Comparison of ENCODE assay signal across 9 mouse cellular contexts in genomic region chr15:87566040-87566929, GRCm38 (mm10). TPM values are rescaled to one million over a fixed set of nuclear protein-coding genes. Genes with fewer than 3 reads are reported as not detected.
DNase-seq lines count a peak whose midpoint lies in the region; ATAC-seq lines count a peak whose summit lies in the region.
"Had no signal": no experiment of that assay in that cellular context is flagged by ENCODE, and none has a peak within 500 bp of the region (broad histone marks: within the 10 kb centered on the region; RNA-seq: fewer than 3 reads in every experiment).

No protein-coding gene starts in this region.

- H3K36me3 ChIP-seq in limb, embryonic 12.5 days = no peaks in the 10 kb centered on the region

- peak; percentile 33 for DNase-seq in NIH3T3 (ENCODE audit: low read depth)
- peak; percentile 87 for DNase-seq in cerebellum, adult 11-12 months
- DNase-seq in frontal cortex, postnatal 14 days (ENCODE audit: low spot score in 2 of 2) = peak; percentile 46 to 66
- DNase-seq in thymus, postnatal 0 days (ENCODE audit: low spot score) = no peak
- no peak for DNase-seq in adrenal gland, adult 2 months
- DNase-seq in natural killer cell, adult 2 months (ENCODE audit: low spot score in 2 of 2) = no peak

- H3K4me1 ChIP-seq in limb, embryonic 12.5 days (replicated peaks) = no peaks in the 10 kb centered on the region

- H3K4me3 ChIP-seq in limb, embryonic 12.5 days (replicated peaks) = no peak overlapping the region

- 0 out of 2 replicates have a peak, but pooled peaks have one; percentile 32 for ATAC-seq in limb, embryonic 12.5 days (ENCODE audit: insufficient number of reproducible peaks, insufficient read depth, low FRiP score, low TSS enrichment, low read depth)
- no peak for ATAC-seq in erythroblast, adult 5-6 weeks (replicated peaks; ENCODE audit: low FRiP score, poor library complexity, severe bottlenecking)

- H3K9ac ChIP-seq in limb, embryonic 12.5 days (replicated peaks) = no peak overlapping the region
- H3K9ac ChIP-seq: liver, embryonic 14.5 days had no signal

- H3K9me3 ChIP-seq in limb, embryonic 12.5 days = no peaks in the 10 kb centered on the region

- H3K4me2 ChIP-seq in limb, embryonic 12.5 days = no peak overlapping the region

- peak overlapping the region; percentile 35; the same call in 1 of the 2 replicates for H3K27ac ChIP-seq in limb, embryonic 12.5 days
- H3K27ac ChIP-seq: liver, embryonic 14.5 days had no signal

- no peaks in the 10 kb centered on the region for H3K27me3 ChIP-seq in limb, embryonic 12.5 days

- WGBS in limb, embryonic 12.5 days = 76% methylated on average over 11 of the region's 11 CpGs

RNA-seq across cellular contexts. Expression of gene Fam19a5, which starts 22.2 kb away (rescaled TPM):
- polyA plus RNA-seq in limb, embryonic 12.5 days (2016; fragmentation: Nextera tagmentation; extraction: Ambion mirVana) = 2.6 and 3.5 TPM in 2 replicates
- 0.72 and 0.91 TPM in 2 replicates for polyA plus RNA-seq in thymus, postnatal 0 days (2015; fragmentation: Nextera tagmentation; extraction: Ambion mirVana)
- total RNA-seq in adrenal gland, adult 2 months (2021) = 10 to 100 TPM; 14.0 to 15.6 TPM
- polyA plus RNA-seq in adrenal gland, adult 2 months (2012; rRNA removed) = 19.7 and 19.9 TPM in 2 replicates
- total RNA-seq in erythroblast, adult 5-6 weeks (2015; ENCODE audit: low replicate concordance) = not detected in 2 replicates
- total RNA-seq in erythroblast, adult 5-6 weeks (2017; ENCODE audit: low replicate concordance) = not detected in 2 replicates

Comparison
In these comparisons a context has a peak if more than half of its experiments do, and no peak if none do; other contexts are left out.
1. DNase-seq: peak in NIH3T3 (single experiment), cerebellum, adult 11-12 months (single experiment) and frontal cortex, postnatal 14 days (2 of 2); none in thymus, postnatal 0 days (single experiment), adrenal gland, adult 2 months (single experiment) and natural killer cell, adult 2 months (0 of 2).